In the genomic region with DNA sequence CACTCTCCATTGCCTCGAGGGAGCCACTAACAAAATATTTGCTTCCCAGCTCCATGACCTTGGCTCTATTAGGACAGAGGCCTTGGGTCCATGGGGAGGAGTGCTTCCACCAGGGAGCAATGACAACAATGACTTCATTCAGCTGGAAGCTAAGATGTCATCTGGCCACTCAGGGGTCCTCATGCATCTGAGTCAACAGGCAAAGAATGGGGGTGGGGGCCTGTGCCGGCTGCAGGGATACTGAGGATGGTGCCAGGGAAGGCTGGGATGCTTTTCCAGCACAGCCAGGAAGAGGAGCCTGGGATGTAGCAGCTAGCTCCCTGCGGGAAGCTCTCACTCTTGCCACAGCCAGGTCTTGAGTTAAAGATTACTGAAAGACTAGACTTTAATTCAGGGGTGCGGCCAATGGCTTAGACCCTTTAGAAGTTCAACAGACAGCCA, we compare ENCODE assay signal across 9 mouse cellular contexts. TPM values are rescaled to one million over a fixed set of nuclear protein-coding genes. Genes with fewer than 3 reads are reported as not detected.
A peak's percentile ranks its signal among the peaks of the same experiment; 100 is the strongest.
DNase-seq lines count a peak whose midpoint lies in the region; ATAC-seq and TF ChIP-seq lines count a peak whose summit lies in the region.
"Had no signal": no experiment of that assay in that cellular context is flagged by ENCODE, and none has a peak within 500 bp of the region (broad histone marks: within the 10 kb centered on the region; RNA-seq: fewer than 3 reads in every experiment).

No protein-coding gene starts in this region.

- no peaks in the 10 kb centered on the region for H3K27me3 ChIP-seq in forebrain, postnatal 0 days (ENCODE audit: insufficient read depth, low read length)
- no peaks in the 10 kb centered on the region for H3K27me3 ChIP-seq in forebrain, embryonic 12.5 days

- no peak for DNase-seq in forebrain, postnatal 0 days
- DNase-seq in Muller cell, postnatal 12 days (ENCODE audit: inconsistent ontology term) = peak; percentile 72
- peak; percentile 60 for DNase-seq in embryo, embryonic 11 days
- peak; percentile 46 to 55 for DNase-seq in kidney, adult 8-10 months
- no peak for DNase-seq in thymus, postnatal 14 days
- DNase-seq in right cerebral cortex, postnatal 36 days (ENCODE audit: low spot score in 2 of 2) = no peak
- DNase-seq: cerebellum, postnatal 14 days had no signal

- H3K36me3 ChIP-seq in forebrain, postnatal 0 days (ENCODE audit: insufficient read depth) = no peaks in the 10 kb centered on the region
- H3K36me3 ChIP-seq in forebrain, embryonic 12.5 days (replicated peaks) = no peaks in the 10 kb centered on the region

- H3K4me1 ChIP-seq in forebrain, postnatal 0 days (ENCODE audit: insufficient read depth) = 0 out of 2 replicates have a peak, but pooled peaks cover 4% of the 10 kb centered on the region
- peaks cover 17% of the 10 kb centered on the region for H3K4me1 ChIP-seq in forebrain, embryonic 12.5 days

- H3K27ac ChIP-seq in forebrain, postnatal 0 days (ENCODE audit: low read depth, low read length) = no peak overlapping the region
- H3K27ac ChIP-seq in forebrain, embryonic 12.5 days = no peak overlapping the region

- H3K4me3 ChIP-seq in forebrain, postnatal 0 days (ENCODE audit: low read depth, low read length) = no peak overlapping the region
- H3K4me3 ChIP-seq in forebrain, embryonic 12.5 days (replicated peaks) = no peak overlapping the region

- no peaks in the 10 kb centered on the region for H3K9me3 ChIP-seq in forebrain, postnatal 0 days (ENCODE audit: low read length)
- H3K9me3 ChIP-seq in forebrain, embryonic 12.5 days = no peaks in the 10 kb centered on the region

- no peak overlapping the region for H3K9ac ChIP-seq in forebrain, postnatal 0 days
- no peak overlapping the region for H3K9ac ChIP-seq in forebrain, embryonic 12.5 days

- WGBS in forebrain, postnatal 0 days = 48% methylated on average over 4 of the region's 4 CpGs
- WGBS in forebrain, embryonic 12.5 days = 45% methylated on average over 4 of the region's 4 CpGs

- TF ChIP-seq CTCF in forebrain, postnatal 0 days (IDR thresholded peaks at IDR 0.05; ENCODE audit: low read depth) = no peak

- H3K4me2 ChIP-seq in forebrain, postnatal 0 days (ENCODE audit: low read depth) = no peak overlapping the region
- no peak overlapping the region for H3K4me2 ChIP-seq in forebrain, embryonic 12.5 days

- ATAC-seq in forebrain, postnatal 0 days = peak; percentile 16; the same call in 1 of the 2 replicates
- ATAC-seq in forebrain, embryonic 12.5 days (ENCODE audit: low FRiP score) = no peak
- no peak for ATAC-seq in megakaryocyte-erythroid progenitor cell, adult 5-6 weeks (replicated peaks; ENCODE audit: low FRiP score, low TSS enrichment, poor library complexity, severe bottlenecking)

RNA-seq across cellular contexts. Expression of a gene that starts 54.8 kb away (rescaled TPM):
- total RNA-seq in forebrain, postnatal 0 days (2014; rRNA removed) = 141 and 146 TPM in 2 replicates
- 92.5 and 129 TPM in 2 replicates for polyA plus RNA-seq in forebrain, postnatal 0 days (2015; fragmentation: Nextera tagmentation; extraction: Ambion mirVana)
- polyA plus RNA-seq in forebrain, embryonic 12.5 days (2016; fragmentation: Nextera tagmentation; extraction: Ambion mirVana) = 163 and 182 TPM in 2 replicates
- 0.59 and 3.3 TPM in 2 replicates for total RNA-seq in megakaryocyte-erythroid progenitor cell, adult 5-6 weeks (2014; fragmentation: Nextera tagmentation)
- total RNA-seq in megakaryocyte-erythroid progenitor cell, adult 5-6 weeks (2017) = 4.8 and 10.6 TPM in 2 replicates

RNA-seq across cellular contexts. Expression of a gene that starts 56.1 kb away (rescaled TPM):
- 22.7 and 22.9 TPM in 2 replicates for total RNA-seq in forebrain, postnatal 0 days (2014; rRNA removed)
- 9.3 and 10.7 TPM in 2 replicates for polyA plus RNA-seq in forebrain, postnatal 0 days (2015; fragmentation: Nextera tagmentation; extraction: Ambion mirVana)
- polyA plus RNA-seq in forebrain, embryonic 12.5 days (2016; fragmentation: Nextera tagmentation; extraction: Ambion mirVana) = 14.9 and 15.2 TPM in 2 replicates
- not detected in 2 replicates for total RNA-seq in megakaryocyte-erythroid progenitor cell, adult 5-6 weeks (2014; fragmentation: Nextera tagmentation)
- total RNA-seq in megakaryocyte-erythroid progenitor cell, adult 5-6 weeks (2017) = not detected in 2 replicates

Comparison
In these comparisons a context has a peak if more than half of its experiments do, and no peak if none do; other contexts are left out.
1. DNase-seq: peak in Muller cell, postnatal 12 days (single experiment), embryo, embryonic 11 days (single experiment) and kidney, adult 8-10 months (2 of 2); none in forebrain, postnatal 0 days (single experiment), thymus, postnatal 14 days (single experiment) and right cerebral cortex, postnatal 36 days (0 of 2).
2. RNA of a gene that starts 54.8 kb away (total RNA-seq): 141 to 146 TPM in forebrain, postnatal 0 days; 0.59 to 10.6 TPM in megakaryocyte-erythroid progenitor cell, adult 5-6 weeks; every median in the first group is over 10 times any median in the second.
3. RNA of a gene that starts 56.1 kb away (total RNA-seq): 22.7 to 22.9 TPM in forebrain, postnatal 0 days; not detected in megakaryocyte-erythroid progenitor cell, adult 5-6 weeks; every median in the first group is over 10 times any median in the second.